Mouse (Mus musculus): ENCODE data around the gene Ifna16. TPM values are rescaled to one million over a fixed set of nuclear protein-coding genes. Genes with fewer than 3 reads are reported as not detected.

Ifna16 gene
- not detected in 2 replicates for polyA plus RNA-seq (2012)

GRCm38 (mm10) chr4:88676824-88677223, at the start of gene Ifna16:
TSS of gene Ifna16 (minus strand) at chr4:88676924.
- no peak for TF ChIP-seq GATA1 (IDR thresholded peaks at IDR 0.05; ENCODE audit: low read length)
- TF ChIP-seq TAL1 (IDR thresholded peaks at IDR 0.05; ENCODE audit: low read length) = no peak
- H3K27me3 ChIP-seq (ENCODE audit: control insufficient read depth) = no peaks in the 10 kb centered on the region
- no peaks in the 10 kb centered on the region for H3K36me3 ChIP-seq (ENCODE audit: control insufficient read depth)
- no peaks in the 10 kb centered on the region for H3K4me1 ChIP-seq (ENCODE audit: control insufficient read depth)
- no peaks in the 10 kb centered on the region for H3K9me3 ChIP-seq (ENCODE audit: control insufficient read depth, low read length)
- no peak within 1 kb of the TSS for H3K4me3 ChIP-seq (replicated peaks)

GRCm38 (mm10) chr4:88723497-88724090, 46.9 kb upstream of the Ifna16 start:
- no peaks in the 10 kb centered on the region for H3K27me3 ChIP-seq (ENCODE audit: control insufficient read depth)
- TF ChIP-seq TAL1 (IDR thresholded peaks at IDR 0.05; ENCODE audit: low read length) (no peak), GATA1 (IDR thresholded peaks at IDR 0.05; ENCODE audit: low read length) (no peak)
- no peak overlapping the region for H3K4me3 ChIP-seq (replicated peaks)
- H3K36me3 ChIP-seq (ENCODE audit: control insufficient read depth) = peaks cover 16% of the 10 kb centered on the region
- no peaks in the 10 kb centered on the region for H3K9me3 ChIP-seq (ENCODE audit: control insufficient read depth, low read length)
- peaks cover 31% of the 10 kb centered on the region for H3K4me1 ChIP-seq (ENCODE audit: control insufficient read depth)

GRCm38 (mm10) chr4:88721791-88722721, 45.3 kb upstream of the Ifna16 start, which contains the start of the genes Gm26566 and Klhl9:
TSS of gene Gm26566 (plus strand) at chr4:88721805.
TSS of gene Klhl9 (minus strand) at chr4:88722465.
- no peak for TF ChIP-seq TAL1 (IDR thresholded peaks at IDR 0.05; ENCODE audit: low read length)
- TF ChIP-seq GATA1 (IDR thresholded peaks at IDR 0.05; ENCODE audit: low read length) = no peak

GRCm38 (mm10) chr4:88718715-88719114, 42.0 kb upstream of the Ifna16 start:
- Histone ChIP-seq H3K36me3 (ENCODE audit: control insufficient read depth) (peaks cover 41% of the 10 kb centered on the region), H3K4me1 (ENCODE audit: control insufficient read depth) (peaks cover 36% of the 10 kb centered on the region), H3K27me3 (ENCODE audit: control insufficient read depth) (no peaks in the 10 kb centered on the region), H3K4me3 (replicated peaks) (peak overlapping the region; percentile 12), H3K9me3 (ENCODE audit: control insufficient read depth, low read length) (no peaks in the 10 kb centered on the region)
- no peak for TF ChIP-seq GATA1 (IDR thresholded peaks at IDR 0.05; ENCODE audit: low read length)
- no peak for TF ChIP-seq TAL1 (IDR thresholded peaks at IDR 0.05; ENCODE audit: low read length)

More at GRCm38 (mm10) chr4:88721791-88722721, 45.3 kb upstream of the Ifna16 start, which contains the start of the genes Gm26566 and Klhl9:
- peaks cover 25% of the 10 kb centered on the region for H3K36me3 ChIP-seq (ENCODE audit: control insufficient read depth)
- peak within 1 kb of the TSS; percentile 88 for H3K4me3 ChIP-seq (replicated peaks)
- H3K4me1 ChIP-seq (ENCODE audit: control insufficient read depth) = peaks cover 36% of the 10 kb centered on the region
- H3K9me3 ChIP-seq (ENCODE audit: control insufficient read depth, low read length) = no peaks in the 10 kb centered on the region
- no peaks in the 10 kb centered on the region for H3K27me3 ChIP-seq (ENCODE audit: control insufficient read depth)

DNA sequence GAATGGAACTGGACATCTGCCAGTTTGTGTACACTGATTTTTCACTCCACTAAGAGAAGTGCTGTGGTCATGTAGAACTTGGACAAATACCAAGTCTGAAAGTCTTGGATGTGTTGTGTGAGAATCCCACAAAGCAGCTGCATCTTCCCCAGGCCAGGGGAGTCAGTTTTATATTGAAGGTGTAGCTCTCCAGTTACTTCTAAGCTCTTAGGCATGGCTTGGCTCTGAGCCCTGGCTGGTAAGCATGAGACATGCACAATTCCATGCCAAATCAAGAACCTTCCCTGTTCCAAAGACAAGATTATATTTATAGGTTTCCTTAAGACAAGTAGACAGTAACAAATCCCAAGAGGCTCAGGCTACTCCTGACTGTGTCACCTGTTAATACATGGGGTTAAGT, 38.3 kb upstream of the Ifna16 start:
- TF ChIP-seq TAL1 (IDR thresholded peaks at IDR 0.05; ENCODE audit: low read length) (no peak), GATA1 (IDR thresholded peaks at IDR 0.05; ENCODE audit: low read length) (no peak)
- H3K27me3 ChIP-seq (ENCODE audit: control insufficient read depth) = no peaks in the 10 kb centered on the region
- peaks cover 12% of the 10 kb centered on the region for H3K4me1 ChIP-seq (ENCODE audit: control insufficient read depth)
- H3K4me3 ChIP-seq (replicated peaks) = no peak overlapping the region
- H3K9me3 ChIP-seq (ENCODE audit: control insufficient read depth, low read length) = no peaks in the 10 kb centered on the region
- peaks cover 32% of the 10 kb centered on the region for H3K36me3 ChIP-seq (ENCODE audit: control insufficient read depth)

- TF ChIP-seq GATA1 (IDR thresholded peaks at IDR 0.05; ENCODE audit: low read length) (no peak), TAL1 (IDR thresholded peaks at IDR 0.05; ENCODE audit: low read length) (no peak)
- peaks cover 30% of the 10 kb centered on the region for H3K36me3 ChIP-seq (ENCODE audit: control insufficient read depth)
Measured at GRCm38 (mm10) chr4:88714281-88714680, 37.6 kb upstream of the Ifna16 start.

DNA sequence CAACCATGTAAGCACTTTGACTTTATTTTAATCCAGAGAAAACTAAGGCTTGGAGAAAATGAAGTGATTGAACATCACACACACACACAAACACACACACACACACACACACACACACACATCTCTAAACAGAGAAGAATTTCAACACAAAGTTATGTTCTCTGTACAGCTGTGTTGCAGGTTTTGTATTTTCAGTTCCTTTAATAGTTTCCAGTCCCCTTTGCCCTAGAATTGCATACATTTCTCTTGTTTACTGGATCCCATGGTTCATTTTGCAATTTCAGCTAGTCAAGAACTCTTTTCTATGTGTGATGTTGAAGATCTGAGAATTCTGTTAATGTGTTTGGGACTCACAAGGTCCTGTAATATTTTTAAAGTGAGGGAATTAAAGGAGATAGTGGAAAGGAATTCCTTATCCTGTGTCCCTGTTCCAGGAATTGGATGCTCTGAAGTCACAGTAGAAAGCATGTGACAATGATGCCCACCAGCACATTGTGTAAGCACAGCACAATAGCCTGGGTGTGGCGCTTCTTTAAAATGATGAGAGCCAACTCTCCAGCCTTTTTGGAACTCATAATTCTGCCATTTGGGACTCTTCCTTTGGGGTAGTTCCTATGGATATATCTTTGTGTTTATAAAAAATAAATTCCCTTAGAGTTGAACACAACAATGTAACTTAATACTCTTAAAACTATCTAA, 30.6 kb upstream of the Ifna16 start:
- Histone ChIP-seq H3K36me3 (ENCODE audit: control insufficient read depth) (no peaks in the 10 kb centered on the region), H3K4me1 (ENCODE audit: control insufficient read depth) (no peaks in the 10 kb centered on the region), H3K4me3 (replicated peaks) (no peak overlapping the region), H3K27me3 (ENCODE audit: control insufficient read depth) (no peaks in the 10 kb centered on the region), H3K9me3 (ENCODE audit: control insufficient read depth, low read length) (no peaks in the 10 kb centered on the region)
- TF ChIP-seq TAL1 (IDR thresholded peaks at IDR 0.05; ENCODE audit: low read length) (no peak), GATA1 (IDR thresholded peaks at IDR 0.05; ENCODE audit: low read length) (no peak)

More at GRCm38 (mm10) chr4:88714281-88714680, 37.6 kb upstream of the Ifna16 start:
- Histone ChIP-seq H3K4me1 (ENCODE audit: control insufficient read depth) (peaks cover 8% of the 10 kb centered on the region), H3K4me3 (replicated peaks) (no peak overlapping the region), H3K27me3 (ENCODE audit: control insufficient read depth) (no peaks in the 10 kb centered on the region), H3K9me3 (ENCODE audit: control insufficient read depth, low read length) (no peaks in the 10 kb centered on the region)

GRCm38 (mm10) chr4:88705924-88706323, 29.2 kb upstream of the Ifna16 start:
- Histone ChIP-seq H3K4me1 (ENCODE audit: control insufficient read depth) (no peaks in the 10 kb centered on the region), H3K27me3 (ENCODE audit: control insufficient read depth) (no peaks in the 10 kb centered on the region), H3K4me3 (replicated peaks) (no peak overlapping the region), H3K36me3 (ENCODE audit: control insufficient read depth) (no peaks in the 10 kb centered on the region), H3K9me3 (ENCODE audit: control insufficient read depth, low read length) (no peaks in the 10 kb centered on the region)
- TF ChIP-seq TAL1 (IDR thresholded peaks at IDR 0.05; ENCODE audit: low read length) (no peak), GATA1 (IDR thresholded peaks at IDR 0.05; ENCODE audit: low read length) (no peak)

All from erythroblast, embryonic 14.5 days (primary cell).